Mouse (Mus musculus): ENCODE data around the gene Upb1. TPM values are rescaled to one million over a fixed set of nuclear protein-coding genes. Genes with fewer than 3 reads are reported as not detected.

Gene Upb1
- polyA plus RNA-seq, 1 experiment from 2014 or later = not detected

- Histone ChIP-seq H3K36me3 (ENCODE audit: control insufficient read depth, insufficient read depth, low read length) (no peaks in the 10 kb centered on the region), H3K4me3 (ENCODE audit: low read depth, low read length) (no peak overlapping the region), H3K4me2 (ENCODE audit: low read depth, low read length, severe bottlenecking) (no peak overlapping the region), H3K9me3 (ENCODE audit: control insufficient read depth, low read length) (no peaks in the 10 kb centered on the region), H3K4me1 (replicated peaks; ENCODE audit: control insufficient read depth, insufficient read depth, low read length) (no peaks in the 10 kb centered on the region), H3K27me3 (ENCODE audit: control insufficient read depth, insufficient read depth, low read length) (no peaks in the 10 kb centered on the region), H3K27ac (ENCODE audit: low read depth, low read length) (no peak overlapping the region), H3K9ac (ENCODE audit: low read length) (no peak overlapping the region)
- 85% methylated on average over 2 of the region's 2 CpGs for WGBS
- DNase-seq (ENCODE audit: low spot score) (no peak), ATAC-seq (replicated peaks; ENCODE audit: low FRiP score) (no peak)
Measured at GRCm38 (mm10) chr10:75490731-75491130, 89.8 kb downstream of the Upb1 start.

Other genes starting within 250 kb of the Upb1 start
- gene Specc1l, start 189.0 kb upstream of the Upb1 start, polyA plus RNA-seq (2014; fragmentation: Nextera tagmentation; extraction: Ambion mirVana) = 29.0 and 29.4 TPM in 2 replicates
- 2.5 and 4.2 TPM in 2 replicates for gene Adora2a, start 84.2 kb upstream of the Upb1 start, polyA plus RNA-seq (2014; fragmentation: Nextera tagmentation; extraction: Ambion mirVana)
- 261 and 263 TPM in 2 replicates for gene Snrpd3, start 116.4 kb downstream of the Upb1 start, polyA plus RNA-seq (2014; fragmentation: Nextera tagmentation; extraction: Ambion mirVana)
- gene Gucd1, start 116.9 kb downstream of the Upb1 start, polyA plus RNA-seq (2014; fragmentation: Nextera tagmentation; extraction: Ambion mirVana) = 30.0 and 35.4 TPM in 2 replicates
- gene Lrrc75b, start 159.2 kb downstream of the Upb1 start, polyA plus RNA-seq (2014; fragmentation: Nextera tagmentation; extraction: Ambion mirVana) = 2.3 and 3.5 TPM in 2 replicates
- gene Ggt1, start 160.5 kb downstream of the Upb1 start, polyA plus RNA-seq (2014; fragmentation: Nextera tagmentation; extraction: Ambion mirVana) = 2.3 and 3.4 TPM in 2 replicates
- 0.67 and 1.0 TPM in 2 replicates for gene Ggt5, start 188.2 kb downstream of the Upb1 start, polyA plus RNA-seq (2014; fragmentation: Nextera tagmentation; extraction: Ambion mirVana)
- gene Susd2, start 242.9 kb downstream of the Upb1 start, polyA plus RNA-seq (2014; fragmentation: Nextera tagmentation; extraction: Ambion mirVana) = 2.0 and 2.3 TPM in 2 replicates

All from forebrain, embryonic 11.5 days (tissue).